Mouse (Mus musculus) left cerebral cortex, postnatal 4 days (tissue): ENCODE measurements around the gene Gen1. TPM values are rescaled to one million over a fixed set of nuclear protein-coding genes. Genes with fewer than 3 reads are reported as not detected.
A peak's percentile ranks its signal among the peaks of the same experiment; 100 is the strongest.

Experiments
- DNase-seq: peaks from one replicate; pipeline ENCODE4 v3.0.0-alpha.2; 2022
- intact Hi-C: fragments of 180-260 bp; cut with DNase I; formaldehyde crosslinking; loops from one replicate; pipeline ENCODE4 v1.15.1; 2025
- total RNA-seq, 2 experiments: library from RNA; stranded (reverse); gene quantifications; 2 replicates each; pipeline ENCODE4 v1.2.3; 2021

Gene Gen1
- total RNA-seq, 2 experiments from 2014 or later: 5.4 to 6.4 TPM

- DNase-seq: no peak
- intact Hi-C loops: no loop called here
These were observed 39.5 kb downstream of the Gen1 start for GRCm38 (mm10) chr12:11226123-11226522.

GRCm38 (mm10) chr12:11224722-11225121 lies 40.9 kb downstream of the Gen1 start:
- DNase-seq: no peak
- intact Hi-C loops: no loop called here

GRCm38 (mm10) chr12:11223090-11223489 lies 42.5 kb downstream of the Gen1 start:
- no peak for DNase-seq
- intact Hi-C loops: no loop called here

GRCm38 (mm10) chr12:11222566-11222965 lies 43.0 kb downstream of the Gen1 start:
- DNase-seq: no peak
- intact Hi-C loops: no loop called here

- no peak for DNase-seq
- intact Hi-C loops: no loop called here
These were observed 43.9 kb downstream of the Gen1 start for GRCm38 (mm10) chr12:11221524-11222330.

- intact Hi-C loops: no loop called here
- no peak for DNase-seq
These were observed 47.8 kb downstream of the Gen1 start for GRCm38 (mm10) chr12:11217726-11218250.

GRCm38 (mm10) chr12:11216454-11216853 lies 49.1 kb downstream of the Gen1 start:
- DNase-seq: no peak
- intact Hi-C loops: no loop called here

GRCm38 (mm10) chr12:11215555-11215954 lies 50.0 kb downstream of the Gen1 start:
- DNase-seq: no peak
- intact Hi-C loops: no loop called here

GRCm38 (mm10) chr12:11214776-11215175 lies 50.8 kb downstream of the Gen1 start:
- no peak for DNase-seq
- intact Hi-C loops: no loop called here

- intact Hi-C loops: no loop called here
- no peak for DNase-seq
These were observed 52.7 kb downstream of the Gen1 start for GRCm38 (mm10) chr12:11212881-11213280.

- intact Hi-C loops: no loop called here
- no peak for DNase-seq
These were observed 55.2 kb downstream of the Gen1 start for GRCm38 (mm10) chr12:11210361-11210760.

GRCm38 (mm10) chr12:11209636-11210035 lies 56.0 kb downstream of the Gen1 start:
- no peak for DNase-seq
- intact Hi-C loops: no loop called here

GRCm38 (mm10) chr12:11208872-11209271 lies 56.7 kb downstream of the Gen1 start, which contains the start of gene Msgn1:
Msgn1 (minus strand) TSS chr12:11208972.
- DNase-seq: no peak
- intact Hi-C loops: no loop called here

- intact Hi-C loops: no loop called here
- DNase-seq: no peak
These were observed 59.3 kb downstream of the Gen1 start for GRCm38 (mm10) chr12:11206321-11206720.

- intact Hi-C loops: no loop called here
- peak; percentile 25 for DNase-seq
These were observed 61.6 kb downstream of the Gen1 start for GRCm38 (mm10) chr12:11203694-11204665.

GRCm38 (mm10) chr12:11202476-11202875 lies 63.1 kb downstream of the Gen1 start:
- intact Hi-C loops: no loop called here
- no peak for DNase-seq

GRCm38 (mm10) chr12:11200711-11201110 lies 64.9 kb downstream of the Gen1 start:
- intact Hi-C loops: no loop called here
- DNase-seq: no peak

- intact Hi-C loops: loop anchor here (10.0 kb wide), 1 partner anchor 66 kb away; the partner anchor contains the start of genes Gen1 and Smc6
- no peak for DNase-seq
These were observed 67.0 kb downstream of the Gen1 start for GRCm38 (mm10) chr12:11198551-11198950.

GRCm38 (mm10) chr12:11198026-11198425 lies 67.6 kb downstream of the Gen1 start:
- intact Hi-C loops: loop anchor here (10.0 kb wide), 1 partner anchor 67 kb away; the partner anchor contains the start of genes Gen1 and Smc6
- no peak for DNase-seq

GRCm38 (mm10) chr12:11196830-11197229 lies 68.8 kb downstream of the Gen1 start:
- no peak for DNase-seq
- intact Hi-C loops: loop anchor here (10.0 kb wide), 1 partner anchor 68 kb away; the partner anchor contains the start of genes Gen1 and Smc6

GRCm38 (mm10) chr12:11196142-11196597 lies 69.4 kb downstream of the Gen1 start:
- DNase-seq: peak; percentile 63
- intact Hi-C loops: loop anchor here (10.0 kb wide), 1 partner anchor 69 kb away; the partner anchor contains the start of genes Gen1 and Smc6
